Mouse (Mus musculus) lung, postnatal 0 days (tissue): ENCODE data around the gene Lhfp. TPM values are rescaled to one million over a fixed set of nuclear protein-coding genes. Genes with fewer than 3 reads are reported as not detected.
A peak's percentile ranks its signal among the peaks of the same experiment; 100 is the strongest.

Source experiments
- ATAC-seq: fragments of 200-750 bp; cut with Nextera tagmentation; 2 replicates; pipeline ENCODE4 v1.8.0; 2017; ENCODE audit warnings: moderate library complexity
- DNase-seq: peaks from one replicate; pipeline ENCODE4 v3.0.0-alpha.2; 2016; ENCODE audit warnings: low spot score
- H3K27ac ChIP-seq: fragments of 300-500 bp; sonication (generic); 2 replicates; pipeline ENCODE4 v1.5.1; 2014; ENCODE audit warnings: antibody characterized with exemption, mild to moderate bottlenecking, low read length, mixed read lengths
- H3K27me3 ChIP-seq: fragments of 300-500 bp; sonication (generic); replicated peaks from 2 replicates; pipeline ENCODE4 v1.6.1; 2014; ENCODE audit warnings: low read length, mixed read lengths; ENCODE audit not compliant: insufficient read depth
- H3K36me3 ChIP-seq: fragments of 300-500 bp; sonication (generic); 2 replicates; pipeline ENCODE4 v1.6.1; 2014; ENCODE audit warnings: low read length, mixed read lengths; ENCODE audit not compliant: insufficient read depth
- H3K4me1 ChIP-seq: fragments of 300-500 bp; sonication (generic); 2 replicates; pipeline ENCODE4 v1.6.1; 2014; ENCODE audit warnings: antibody characterized with exemption, low read depth, low read length, mixed read lengths; ENCODE audit not compliant: insufficient read depth
- H3K4me2 ChIP-seq: fragments of 300-500 bp; sonication (generic); replicated peaks from 2 replicates; pipeline ENCODE4 v1.6.1; 2014; ENCODE audit warnings: low read depth, mild to moderate bottlenecking, low read length, moderate library complexity, mixed read lengths
- H3K4me3 ChIP-seq: fragments of 300-500 bp; sonication (generic); 2 replicates; pipeline ENCODE4 v1.5.1; 2014; ENCODE audit warnings: low read depth, low read length
- H3K9ac ChIP-seq: fragments of 300-500 bp; sonication (generic); replicated peaks from 2 replicates; pipeline ENCODE4 v1.6.1; 2014; ENCODE audit warnings: low read depth, mild to moderate bottlenecking
- H3K9me3 ChIP-seq: fragments of 300-500 bp; sonication (generic); 2 replicates; pipeline ENCODE4 v1.6.1; 2016; ENCODE audit warnings: low read length, mixed read lengths
- CTCF ChIP-seq: IDR thresholded peaks from 2 replicates; pipeline ENCODE4 v1.5.1; 2016; ENCODE audit warnings: antibody characterized with exemption, mild to moderate bottlenecking
- EP300 ChIP-seq: IDR thresholded peaks from 2 replicates; pipeline ENCODE4 v1.6.1; 2016; ENCODE audit warnings: antibody characterized with exemption, mild to moderate bottlenecking, control low read depth
- WGBS: fragments of 180-500 bp; shearing (Covaris S2); extraction: QIAGEN DNeasy Blood & Tissue Kit; methylation state at CpG from one replicate; pipeline ENCODE4 v1.1.7; 2014; 5-methylcytosine and 5-hydroxymethylcytosine counted together
- polyA plus RNA-seq: library from polyadenylated mRNA; unstranded; fragments of >200 nt; fragmentation: Nextera tagmentation; extraction: Ambion mirVana; gene quantifications from 2 replicates; pipeline ENCODE4 v1.2.1, GENCODE M21; 2015

Gene Lhfp
- polyA plus RNA-seq, 1 experiment from 2014 or later: 178 TPM

- no peaks in the 10 kb centered on the region for H3K36me3 ChIP-seq
- H3K9ac ChIP-seq: no peak overlapping the region
- ATAC-seq (no peak), DNase-seq (no peak)
- no peaks in the 10 kb centered on the region for H3K27me3 ChIP-seq
- no peaks in the 10 kb centered on the region for H3K4me1 ChIP-seq
- no peaks in the 10 kb centered on the region for H3K9me3 ChIP-seq
- 87% methylated on average over 3 of the region's 3 CpGs for WGBS
- TF ChIP-seq CTCF (peak; percentile 18; the same call in 1 of the 2 replicates), EP300 (no peak)
- no peak overlapping the region for H3K4me3 ChIP-seq
- H3K4me2 ChIP-seq: no peak overlapping the region
- H3K27ac ChIP-seq: no peak overlapping the region
These were observed 198.8 kb downstream of the Lhfp start for GRCm38 (mm10) chr3:53240150-53240549.

- H3K4me2 ChIP-seq: no peak overlapping the region
- H3K27ac ChIP-seq: no peak overlapping the region
- 67% methylated on average over 9 of the region's 9 CpGs for WGBS
- H3K4me3 ChIP-seq: no peak overlapping the region
- no peak overlapping the region for H3K9ac ChIP-seq
- H3K9me3 ChIP-seq: no peaks in the 10 kb centered on the region
- ATAC-seq (peak; percentile 75), DNase-seq (peak; percentile 46)
- no peaks in the 10 kb centered on the region for H3K27me3 ChIP-seq
- H3K36me3 ChIP-seq: no peaks in the 10 kb centered on the region
- H3K4me1 ChIP-seq: no peaks in the 10 kb centered on the region
- TF ChIP-seq CTCF (peak; percentile 19; the same call in 1 of the 2 replicates), EP300 (no peak)
These were observed 204.4 kb downstream of the Lhfp start for GRCm38 (mm10) chr3:53245571-53246208.

GRCm38 (mm10) chr3:53247102-53247501 lies 205.8 kb downstream of the Lhfp start:
- DNase-seq (peak; percentile 44), ATAC-seq (no peak)
- H3K36me3 ChIP-seq: no peaks in the 10 kb centered on the region
- no peaks in the 10 kb centered on the region for H3K4me1 ChIP-seq
- H3K9ac ChIP-seq: no peak overlapping the region
- no peak overlapping the region for H3K27ac ChIP-seq
- H3K9me3 ChIP-seq: no peaks in the 10 kb centered on the region
- 74% methylated on average over 3 of the region's 3 CpGs for WGBS
- no peak overlapping the region for H3K4me2 ChIP-seq
- H3K4me3 ChIP-seq: no peak overlapping the region
- TF ChIP-seq EP300 (no peak), CTCF (peak; percentile 76)
- H3K27me3 ChIP-seq: no peaks in the 10 kb centered on the region

- Histone ChIP-seq H3K27me3 (no peaks in the 10 kb centered on the region), H3K9me3 (no peaks in the 10 kb centered on the region), H3K4me3 (no peak overlapping the region), H3K4me2 (no peak overlapping the region), H3K36me3 (no peaks in the 10 kb centered on the region), H3K9ac (no peak overlapping the region), H3K27ac (no peak overlapping the region), H3K4me1 (peaks cover 4% of the 10 kb centered on the region; the same call in 1 of the 2 replicates)
- DNase-seq (no peak), ATAC-seq (no peak)
- 56% methylated on average over 10 of the region's 10 CpGs for WGBS
- no peak for TF ChIP-seq CTCF
- no peak for TF ChIP-seq EP300
These were observed 207.0 kb downstream of the Lhfp start for GRCm38 (mm10) chr3:53248158-53248874.

GRCm38 (mm10) chr3:53252556-53252955 lies 211.2 kb downstream of the Lhfp start:
- H3K27ac ChIP-seq: no peak overlapping the region
- no peak for TF ChIP-seq CTCF
- TF ChIP-seq EP300: no peak
- no peaks in the 10 kb centered on the region for H3K36me3 ChIP-seq
- no peak for DNase-seq
- peaks cover 4% of the 10 kb centered on the region; the same call in 1 of the 2 replicates for H3K4me1 ChIP-seq
- H3K4me3 ChIP-seq: no peak overlapping the region
- H3K4me2 ChIP-seq: no peak overlapping the region
- ATAC-seq: no peak
- no peak overlapping the region for H3K9ac ChIP-seq
- no peaks in the 10 kb centered on the region for H3K27me3 ChIP-seq
- H3K9me3 ChIP-seq: no peaks in the 10 kb centered on the region
- WGBS: 80% methylated on average over 5 of the region's 5 CpGs

- WGBS: 36% methylated on average over 5 of the region's 5 CpGs
- H3K9me3 ChIP-seq: no peaks in the 10 kb centered on the region
These were observed 212.0 kb downstream of the Lhfp start for GRCm38 (mm10) chr3:53253223-53253832.

More at GRCm38 (mm10) chr3:53253223-53253832, 212.0 kb downstream of the Lhfp start:
- no peak for DNase-seq
- Histone ChIP-seq H3K36me3 (no peaks in the 10 kb centered on the region), H3K4me3 (no peak overlapping the region), H3K4me1 (peaks cover 4% of the 10 kb centered on the region; the same call in 1 of the 2 replicates), H3K9ac (no peak overlapping the region), H3K27ac (no peak overlapping the region), H3K27me3 (no peaks in the 10 kb centered on the region), H3K4me2 (no peak overlapping the region)
- TF ChIP-seq CTCF: no peak
- no peak for TF ChIP-seq EP300
- ATAC-seq: no peak
